Mouse (Mus musculus) cortical plate, adult 2 months (tissue): ENCODE measurements around the gene Pex13.

Experiments
- CTCF ChIP-seq: fragments of 200-500 bp; IDR thresholded peaks from 2 replicates; pipeline ENCODE4 v1.5.1; 2011; ENCODE audit warnings: mild to moderate bottlenecking, control low read depth, low read length; ENCODE audit not compliant: insufficient read depth; ENCODE audit errors: extremely low read depth
- POLR2A ChIP-seq: fragments of 200-500 bp; IDR thresholded peaks from 2 replicates; pipeline ENCODE4 v1.6.1; 2011; ENCODE audit warnings: mild to moderate bottlenecking, low read length, control low read depth; ENCODE audit not compliant: insufficient read depth; ENCODE audit errors: extremely low read depth

DNA sequence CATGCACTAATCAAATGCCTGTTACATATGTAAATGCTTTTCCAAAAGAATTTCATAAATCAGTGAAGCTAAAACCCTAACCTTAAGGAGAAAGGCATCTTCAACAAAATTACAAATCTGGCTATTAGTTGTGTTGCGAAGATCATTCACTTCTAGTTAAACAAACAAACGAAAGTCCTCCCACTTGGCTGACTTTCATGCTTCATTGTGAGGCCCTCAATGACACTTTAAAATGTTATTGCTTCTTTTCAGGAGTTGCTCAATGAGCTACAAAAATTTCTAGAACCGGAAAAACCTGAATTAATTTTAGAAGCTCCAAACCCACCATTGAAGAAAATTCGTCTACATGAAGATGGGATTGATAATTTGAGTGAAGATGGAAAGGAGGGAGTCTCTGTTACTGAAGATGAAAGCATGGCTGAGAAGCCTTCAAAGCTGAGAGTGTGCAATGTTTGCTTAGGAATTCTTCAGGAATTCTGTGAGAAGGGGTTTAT is 6.5 kb upstream of the Pex13 start:
- TF ChIP-seq CTCF (no peak), POLR2A (no peak)
